Mouse (Mus musculus): ENCODE data around the gene S100a4. TPM values are rescaled to one million over a fixed set of nuclear protein-coding genes. Genes with fewer than 3 reads are reported as not detected.

S100a4 gene
- total and polyA plus RNA-seq, 3 experiments, result 1.1 TPM; not detected in 2

DNA sequence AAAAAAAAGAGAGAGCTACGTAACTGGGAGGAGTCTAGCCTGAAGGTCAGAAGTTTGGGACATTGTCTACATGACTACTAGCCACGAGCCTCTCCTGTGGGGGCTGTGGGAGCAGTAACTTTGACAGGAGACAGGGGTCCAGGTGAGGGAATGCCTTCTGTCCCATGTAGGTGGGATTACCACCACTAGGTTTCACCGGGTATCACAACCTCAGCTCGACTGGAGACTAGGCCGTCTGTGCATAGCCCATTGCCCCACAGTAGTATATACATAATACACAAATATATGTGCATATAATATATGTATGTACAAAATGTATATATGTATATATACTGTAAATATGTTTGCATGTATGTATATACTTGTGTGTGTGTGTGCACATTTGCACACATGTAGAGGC lies 22.4 kb upstream of the S100a4 start:
- DNase-seq (ENCODE audit: extremely low read depth), result no peak
- dilution Hi-C loops (cut with MboI; ENCODE audit: extremely low pct_ligation_motif_present, extremely low pct_unique_long_range_greater_than_20kb, low sequenced_read_pairs) (no loop called here), in situ Hi-C loops (cut with MboI; ENCODE audit: low pct_ligation_motif_present, low pct_unique_long_range_greater_than_20kb, low sequenced_read_pairs) (no loop called here)
- Histone ChIP-seq H3K4me2 (ENCODE audit: insufficient read depth, low read depth, poor library complexity, severe bottlenecking) (no peak overlapping the region), H3K9me3 (replicated peaks; ENCODE audit: low read length) (no peaks in the 10 kb centered on the region), H3K9ac (ENCODE audit: insufficient read depth, low read depth) (no peak overlapping the region), H3K36me3 (replicated peaks in 1 of 2; ENCODE audit: control insufficient read depth in 1 of 2, insufficient read depth in 1 of 2, low read length in 1 of 2) (no peaks in the 10 kb centered on the region), H3K27ac (ENCODE audit: insufficient read depth, low read depth) (no peak overlapping the region), H3K79me2 (replicated peaks; ENCODE audit: control insufficient read depth, extremely low read depth, insufficient read depth, poor library complexity, severe bottlenecking) (no peaks in the 10 kb centered on the region), H3K27me3 (replicated peaks) (peaks cover 2% of the 10 kb centered on the region), H3K4me3 (replicated peaks in 1 of 3; ENCODE audit: low read depth in 2 of 3, low read length in 2 of 3, poor library complexity in 1 of 3) (no peak overlapping the region), H3K4me1 (ENCODE audit: control insufficient read depth in 1 of 2, insufficient read depth in 2 of 2) (peaks cover 8 to 26% of the 10 kb centered on the region in 2 experiments)
- no peak for TF ChIP-seq USF1 (IDR thresholded peaks at IDR 0.05; ENCODE audit: low read depth, low read length)
- no peak for TF ChIP-seq MEF2A (IDR thresholded peaks at IDR 0.05; ENCODE audit: borderline replicate concordance, low read depth, low read length)
- no peak for TF ChIP-seq CTCF (conservative IDR thresholded peaks at IDR 0.05 in 1 of 2, IDR thresholded peaks at IDR 0.05 in 1 of 2; ENCODE audit: low read depth in 2 of 2, low read length in 2 of 2)
- TF ChIP-seq KAT2A (IDR thresholded peaks at IDR 0.05; ENCODE audit: insufficient replicate concordance, low read length), result no peak
- TF ChIP-seq SIN3A (IDR thresholded peaks at IDR 0.05; ENCODE audit: low read length), result no peak
- no peak for TF ChIP-seq MYC (IDR thresholded peaks at IDR 0.05; ENCODE audit: low read depth, low read length)

DNA sequence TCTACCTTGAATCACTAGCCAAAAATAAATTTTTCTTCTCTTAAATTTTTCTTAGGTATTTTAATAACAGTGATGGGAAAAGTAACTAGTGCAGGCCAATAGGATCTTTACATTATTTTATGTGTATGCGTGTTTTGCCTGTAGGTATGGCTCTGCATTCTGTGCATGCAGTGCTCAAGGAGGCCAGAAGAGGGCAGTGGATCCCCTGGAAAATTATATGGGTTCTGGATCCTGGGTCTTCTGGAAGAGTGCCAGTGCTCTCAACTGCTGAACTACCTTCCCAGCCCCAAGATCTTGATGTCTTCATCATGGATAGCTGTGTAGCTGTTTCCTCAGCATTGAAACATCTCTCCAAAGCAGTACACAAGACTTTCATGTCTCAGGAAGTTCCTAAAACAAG lies 21.4 kb upstream of the S100a4 start:
- H3K9ac ChIP-seq (ENCODE audit: insufficient read depth, low read depth), result no peak overlapping the region
- H3K4me2 ChIP-seq (ENCODE audit: insufficient read depth, low read depth, poor library complexity, severe bottlenecking), result no peak overlapping the region
- TF ChIP-seq MAZ (IDR thresholded peaks at IDR 0.05; ENCODE audit: low read depth, low read length) (no peak), CTCF (conservative IDR thresholded peaks at IDR 0.05 in 1 of 2, IDR thresholded peaks at IDR 0.05 in 1 of 2; ENCODE audit: low read depth in 2 of 2, low read length in 2 of 2) (peak; percentile 54 to 62; a peak in 3 of 4 replicates), RAD21 (IDR thresholded peaks at IDR 0.05; ENCODE audit: low read depth, low read length) (peak; percentile 29), SMC3 (IDR thresholded peaks at IDR 0.05; ENCODE audit: low read depth, low read length) (peak; percentile 32)
- no peaks in the 10 kb centered on the region for H3K36me3 ChIP-seq (replicated peaks in 1 of 2; ENCODE audit: control insufficient read depth in 1 of 2, insufficient read depth in 1 of 2, low read length in 1 of 2)
- H3K9me3 ChIP-seq (replicated peaks; ENCODE audit: low read length), result no peaks in the 10 kb centered on the region
- in situ Hi-C loops (cut with MboI; ENCODE audit: low pct_ligation_motif_present, low pct_unique_long_range_greater_than_20kb, low sequenced_read_pairs), result no loop called here
- no peak overlapping the region for H3K4me3 ChIP-seq (replicated peaks in 1 of 3; ENCODE audit: low read depth in 2 of 3, low read length in 2 of 3, poor library complexity in 1 of 3)
- no peak for DNase-seq (ENCODE audit: extremely low read depth)
- dilution Hi-C loops (cut with MboI; ENCODE audit: extremely low pct_ligation_motif_present, extremely low pct_unique_long_range_greater_than_20kb, low sequenced_read_pairs), result no loop called here
- H3K27ac ChIP-seq (ENCODE audit: insufficient read depth, low read depth), result no peak overlapping the region
- peaks cover 16 to 36% of the 10 kb centered on the region in 2 experiments for H3K4me1 ChIP-seq (ENCODE audit: control insufficient read depth in 1 of 2, insufficient read depth in 2 of 2)
- no peaks in the 10 kb centered on the region for H3K79me2 ChIP-seq (replicated peaks; ENCODE audit: control insufficient read depth, extremely low read depth, insufficient read depth, poor library complexity, severe bottlenecking)
- H3K27me3 ChIP-seq (replicated peaks), result peaks cover 2% of the 10 kb centered on the region

DNA sequence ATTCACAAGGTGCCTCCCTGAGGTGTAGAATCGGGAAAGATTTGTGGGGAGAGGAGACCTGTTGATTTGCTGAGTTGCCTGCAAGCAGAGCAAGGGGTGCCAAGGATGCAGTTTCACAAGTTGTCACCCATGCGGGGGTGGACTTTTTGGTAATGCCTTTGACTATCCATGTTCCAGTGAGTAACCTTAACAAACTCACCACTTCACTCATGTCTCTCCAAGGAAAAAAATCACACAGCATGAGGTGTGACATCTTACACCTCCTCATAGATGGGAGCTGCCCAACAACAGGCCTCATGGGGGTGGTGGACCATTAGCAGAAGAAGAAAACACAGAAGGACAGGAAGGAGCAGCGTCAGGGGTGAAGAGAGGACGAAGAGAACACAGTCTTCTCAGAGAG lies 21.0 kb upstream of the S100a4 start:
- no peak overlapping the region for H3K27ac ChIP-seq (ENCODE audit: insufficient read depth, low read depth)
- H3K79me2 ChIP-seq (replicated peaks; ENCODE audit: control insufficient read depth, extremely low read depth, insufficient read depth, poor library complexity, severe bottlenecking), result no peaks in the 10 kb centered on the region
- no peak for DNase-seq (ENCODE audit: extremely low read depth)
- H3K9ac ChIP-seq (ENCODE audit: insufficient read depth, low read depth), result no peak overlapping the region
- dilution Hi-C loops (cut with MboI; ENCODE audit: extremely low pct_ligation_motif_present, extremely low pct_unique_long_range_greater_than_20kb, low sequenced_read_pairs), result no loop called here
- H3K4me2 ChIP-seq (ENCODE audit: insufficient read depth, low read depth, poor library complexity, severe bottlenecking), result no peak overlapping the region
- in situ Hi-C loops (cut with MboI; ENCODE audit: low pct_ligation_motif_present, low pct_unique_long_range_greater_than_20kb, low sequenced_read_pairs), result no loop called here
- no peaks in the 10 kb centered on the region for H3K9me3 ChIP-seq (replicated peaks; ENCODE audit: low read length)
- H3K4me1 ChIP-seq (ENCODE audit: control insufficient read depth in 1 of 2, insufficient read depth in 2 of 2), result peaks cover 18 to 40% of the 10 kb centered on the region in 2 experiments
- no peak for TF ChIP-seq MEF2A (IDR thresholded peaks at IDR 0.05; ENCODE audit: borderline replicate concordance, low read depth, low read length)
- no peak for TF ChIP-seq HCFC1 (IDR thresholded peaks at IDR 0.05; ENCODE audit: low read depth, low read length)
- no peak for TF ChIP-seq TBP (conservative IDR thresholded peaks at IDR 0.05; ENCODE audit: low read depth, low read length)
- TF ChIP-seq BHLHE40 (IDR thresholded peaks at IDR 0.05; ENCODE audit: low read depth, low read length), result no peak
- TF ChIP-seq ZC3H11A (IDR thresholded peaks at IDR 0.05; ENCODE audit: low read depth, low read length), result no peak
- TF ChIP-seq KAT2A (IDR thresholded peaks at IDR 0.05; ENCODE audit: insufficient replicate concordance, low read length), result no peak
- TF ChIP-seq JUN (IDR thresholded peaks at IDR 0.05; ENCODE audit: insufficient read depth, low read depth, low read length), result no peak
- no peak for TF ChIP-seq SMC3 (IDR thresholded peaks at IDR 0.05; ENCODE audit: low read depth, low read length)
- TF ChIP-seq MYC (IDR thresholded peaks at IDR 0.05; ENCODE audit: low read depth, low read length), result no peak
- no peak for TF ChIP-seq RCOR1 (conservative IDR thresholded peaks at IDR 0.05; ENCODE audit: low read depth, low read length)
- TF ChIP-seq ETS1 (conservative IDR thresholded peaks at IDR 0.05; ENCODE audit: low read depth, low read length), result no peak
- TF ChIP-seq EP300 (IDR thresholded peaks at IDR 0.05; ENCODE audit: low read length), result no peak
- no peak for TF ChIP-seq JUND (conservative IDR thresholded peaks at IDR 0.05; ENCODE audit: low read depth, low read length)
- TF ChIP-seq GABPA (IDR thresholded peaks at IDR 0.05; ENCODE audit: insufficient replicate concordance, low read depth, low read length), result no peak
- H3K4me3 ChIP-seq (replicated peaks in 1 of 3; ENCODE audit: low read depth in 2 of 3, low read length in 2 of 3, poor library complexity in 1 of 3), result no peak overlapping the region
- peaks cover 2% of the 10 kb centered on the region for H3K27me3 ChIP-seq (replicated peaks)
- H3K36me3 ChIP-seq (replicated peaks in 1 of 2; ENCODE audit: control insufficient read depth in 1 of 2, insufficient read depth in 1 of 2, low read length in 1 of 2), result no peaks in the 10 kb centered on the region

Data from CH12.LX (cell line).